Mouse (Mus musculus): ENCODE data around the gene Spg11. TPM values are rescaled to one million over a fixed set of nuclear protein-coding genes. Genes with fewer than 3 reads are reported as not detected.

Gene Spg11
- polyA plus RNA-seq, 2 experiments, result 8.7 to 11.4 TPM

GRCm38 (mm10) chr2:122149716-122150115 lies 31.5 kb upstream of the Spg11 start:
- WGBS, result 87% methylated on average over 3 of the region's 3 CpGs
- Histone ChIP-seq H3K4me2 (replicated peaks; ENCODE audit: low read depth, low read length, severe bottlenecking) (no peak overlapping the region), H3K4me3 (replicated peaks; ENCODE audit: low read length) (no peak overlapping the region), H3K9ac (ENCODE audit: low read depth, low read length, severe bottlenecking) (no peak overlapping the region), H3K4me1 (ENCODE audit: control insufficient read depth, insufficient read depth, low read length) (peaks cover 9% of the 10 kb centered on the region; the same call in 1 of the 2 replicates), H3K27ac (replicated peaks; ENCODE audit: low read depth, low read length) (no peak overlapping the region), H3K27me3 (ENCODE audit: control insufficient read depth, insufficient read depth, low read length) (no peaks in the 10 kb centered on the region), H3K36me3 (ENCODE audit: control insufficient read depth, insufficient read depth, low read length) (peaks cover 18% of the 10 kb centered on the region), H3K9me3 (ENCODE audit: control insufficient read depth, low read length) (no peaks in the 10 kb centered on the region)
- TF ChIP-seq POLR2A (IDR thresholded peaks at IDR 0.05; ENCODE audit: borderline replicate concordance, extremely low read depth, insufficient read depth, insufficient read length), result no peak
- ATAC-seq (ENCODE audit: low FRiP score, low read depth), result no peak
- no peak for DNase-seq (ENCODE audit: low spot score)

- H3K36me3 ChIP-seq (ENCODE audit: control insufficient read depth, insufficient read depth, low read length), result peaks cover 16% of the 10 kb centered on the region
- H3K27me3 ChIP-seq (ENCODE audit: control insufficient read depth, insufficient read depth, low read length), result no peaks in the 10 kb centered on the region
- no peak overlapping the region for H3K9ac ChIP-seq (ENCODE audit: low read depth, low read length, severe bottlenecking)
- H3K4me2 ChIP-seq (replicated peaks; ENCODE audit: low read depth, low read length, severe bottlenecking), result peak overlapping the region; percentile 63
- peaks cover 9% of the 10 kb centered on the region; the same call in 1 of the 2 replicates for H3K4me1 ChIP-seq (ENCODE audit: control insufficient read depth, insufficient read depth, low read length)
- H3K27ac ChIP-seq (replicated peaks; ENCODE audit: low read depth, low read length), result no peak overlapping the region
- no peak for TF ChIP-seq POLR2A (IDR thresholded peaks at IDR 0.05; ENCODE audit: borderline replicate concordance, extremely low read depth, insufficient read depth, insufficient read length)
- 92% methylated on average over 6 of the region's 6 CpGs for WGBS
- no peaks in the 10 kb centered on the region for H3K9me3 ChIP-seq (ENCODE audit: control insufficient read depth, low read length)
- no peak for DNase-seq (ENCODE audit: low spot score)
- H3K4me3 ChIP-seq (replicated peaks; ENCODE audit: low read length), result no peak overlapping the region; the same call in 1 of the 2 replicates
- no peak for ATAC-seq (ENCODE audit: low FRiP score, low read depth)
These were observed 31.1 kb upstream of the Spg11 start for GRCm38 (mm10) chr2:122149316-122149715.

GRCm38 (mm10) chr2:122148242-122148917 lies 30.2 kb upstream of the Spg11 start:
- no peak for TF ChIP-seq POLR2A (IDR thresholded peaks at IDR 0.05; ENCODE audit: borderline replicate concordance, extremely low read depth, insufficient read depth, insufficient read length)
- H3K9ac ChIP-seq (ENCODE audit: low read depth, low read length, severe bottlenecking), result peak overlapping the region; percentile 70
- H3K4me1 ChIP-seq (ENCODE audit: control insufficient read depth, insufficient read depth, low read length), result peaks cover 9% of the 10 kb centered on the region; the same call in 1 of the 2 replicates
- H3K27ac ChIP-seq (replicated peaks; ENCODE audit: low read depth, low read length), result peak overlapping the region; percentile 71; the same call in 1 of the 2 replicates
- DNase-seq (ENCODE audit: low spot score), result peak; percentile 62
- 28% methylated on average over 18 of the region's 18 CpGs for WGBS
- H3K4me2 ChIP-seq (replicated peaks; ENCODE audit: low read depth, low read length, severe bottlenecking), result peak overlapping the region; percentile 63
- peak overlapping the region; percentile 75 for H3K4me3 ChIP-seq (replicated peaks; ENCODE audit: low read length)
- peaks cover 15% of the 10 kb centered on the region for H3K36me3 ChIP-seq (ENCODE audit: control insufficient read depth, insufficient read depth, low read length)
- H3K9me3 ChIP-seq (ENCODE audit: control insufficient read depth, low read length), result no peaks in the 10 kb centered on the region
- H3K27me3 ChIP-seq (ENCODE audit: control insufficient read depth, insufficient read depth, low read length), result no peaks in the 10 kb centered on the region
- ATAC-seq (ENCODE audit: low FRiP score, low read depth), result peak; percentile 4; the same call in 1 of the 2 replicates

- H3K4me2 ChIP-seq (replicated peaks; ENCODE audit: low read depth, low read length, severe bottlenecking), result peak within 1 kb of the TSS; percentile 63
- H3K36me3 ChIP-seq (ENCODE audit: control insufficient read depth, insufficient read depth, low read length), result peaks cover 9% of the 10 kb centered on the region
- no peaks in the 10 kb centered on the region for H3K27me3 ChIP-seq (ENCODE audit: control insufficient read depth, insufficient read depth, low read length)
- DNase-seq (ENCODE audit: low spot score) (peak; percentile 98), ATAC-seq (ENCODE audit: low FRiP score, low read depth) (peak; percentile 97)
- H3K9me3 ChIP-seq (ENCODE audit: control insufficient read depth, low read length), result no peaks in the 10 kb centered on the region
- peak within 1 kb of the TSS; percentile 75 for H3K4me3 ChIP-seq (replicated peaks; ENCODE audit: low read length)
- peak within 1 kb of the TSS; percentile 71 for H3K27ac ChIP-seq (replicated peaks; ENCODE audit: low read depth, low read length)
- H3K9ac ChIP-seq (ENCODE audit: low read depth, low read length, severe bottlenecking), result peak within 1 kb of the TSS; percentile 70
- H3K4me1 ChIP-seq (ENCODE audit: control insufficient read depth, insufficient read depth, low read length), result peaks cover 9% of the 10 kb centered on the region; the same call in 1 of the 2 replicates
- under 1% methylated on average over 40 of the region's 40 CpGs for WGBS
- peak; percentile 97; the same call in 1 of the 2 replicates for TF ChIP-seq POLR2A (IDR thresholded peaks at IDR 0.05; ENCODE audit: borderline replicate concordance, extremely low read depth, insufficient read depth, insufficient read length)
These were observed 29.5 kb upstream of the Spg11 start, which contains the start of gene B2m for GRCm38 (mm10) chr2:122147508-122148241. Gene B2m (plus strand): TSS chr2:122147686.

GRCm38 (mm10) chr2:122146687-122147086 lies 28.5 kb upstream of the Spg11 start:
- Histone ChIP-seq H3K4me1 (ENCODE audit: control insufficient read depth, insufficient read depth, low read length) (peaks cover 9% of the 10 kb centered on the region; the same call in 1 of the 2 replicates), H3K4me2 (replicated peaks; ENCODE audit: low read depth, low read length, severe bottlenecking) (no peak overlapping the region), H3K27me3 (ENCODE audit: control insufficient read depth, insufficient read depth, low read length) (no peaks in the 10 kb centered on the region), H3K36me3 (ENCODE audit: control insufficient read depth, insufficient read depth, low read length) (peaks cover 3% of the 10 kb centered on the region; the same call in 1 of the 2 replicates), H3K27ac (replicated peaks; ENCODE audit: low read depth, low read length) (no peak overlapping the region), H3K9ac (ENCODE audit: low read depth, low read length, severe bottlenecking) (no peak overlapping the region), H3K9me3 (ENCODE audit: control insufficient read depth, low read length) (no peaks in the 10 kb centered on the region), H3K4me3 (replicated peaks; ENCODE audit: low read length) (no peak overlapping the region)
- DNase-seq (ENCODE audit: low spot score) (no peak), ATAC-seq (ENCODE audit: low FRiP score, low read depth) (no peak)
- no peak for TF ChIP-seq POLR2A (IDR thresholded peaks at IDR 0.05; ENCODE audit: borderline replicate concordance, extremely low read depth, insufficient read depth, insufficient read length)
- WGBS, result 82% methylated on average over 6 of the region's 6 CpGs
